Mouse (Mus musculus) c-Kit-positive CD71-negative TER-119-negative erythroid progenitor cells, embryonic 14.5 days (primary cell): ENCODE data around the gene Ythdf1.

ENCODE experiments used
- DNase-seq: peaks from one replicate; pipeline ENCODE4 v3.0.0-alpha.2; 2013; ENCODE audit warnings: low read depth

The Ythdf1 gene

DNA sequence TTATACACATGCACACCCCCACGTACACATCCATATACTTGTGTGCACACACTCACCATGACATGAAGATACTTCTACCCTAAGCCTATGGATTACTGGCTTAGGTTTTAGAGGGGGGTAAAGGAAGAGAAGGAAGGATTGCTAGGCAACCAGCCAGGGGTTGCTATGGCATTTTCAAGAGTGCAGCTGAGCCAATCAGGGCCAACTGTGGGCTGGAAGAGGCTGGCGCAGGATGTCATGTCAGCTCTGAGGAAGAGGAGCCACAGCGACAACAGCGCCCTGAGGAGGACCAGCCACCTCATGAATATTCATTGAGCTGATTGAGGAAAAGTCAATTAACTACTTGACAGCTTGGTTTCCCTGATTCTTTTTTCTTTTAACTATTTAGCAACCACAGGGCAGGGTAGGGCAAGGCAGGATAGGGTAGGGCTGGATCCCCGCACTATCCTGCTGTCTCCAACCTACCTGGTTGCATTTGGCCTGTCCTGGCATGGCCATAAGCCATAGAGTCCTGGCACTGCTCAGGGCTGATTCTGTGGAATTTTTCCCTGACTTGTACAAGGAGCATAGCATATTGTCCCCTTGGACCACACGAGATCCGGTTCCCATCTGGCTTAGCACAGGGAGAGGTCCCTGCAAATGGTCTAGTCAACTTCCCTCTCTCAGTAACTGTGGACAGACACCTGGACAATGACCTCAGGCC, 41.2 kb downstream of the Ythdf1 start:
- DNase-seq = no peak

DNA sequence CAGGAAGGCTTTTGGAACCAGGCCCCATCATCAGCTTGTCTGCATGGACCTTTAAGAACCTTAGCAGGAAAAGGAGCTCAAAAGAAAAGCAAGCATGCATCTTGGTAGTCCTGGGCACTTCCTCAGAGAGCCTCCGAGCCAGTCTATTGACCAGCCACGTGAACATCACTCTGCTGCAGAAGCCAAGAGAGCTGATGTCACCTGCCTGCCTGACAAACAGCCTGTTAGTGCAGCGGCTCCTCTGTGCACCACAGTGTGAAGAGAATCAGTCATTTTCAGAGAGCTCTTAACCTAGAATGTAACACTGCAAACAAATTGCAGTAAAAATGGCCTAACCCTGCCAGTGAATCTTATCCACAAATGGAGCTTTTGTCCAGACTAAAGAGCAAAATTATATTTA, 50.7 kb downstream of the Ythdf1 start:
- no peak for DNase-seq

DNA sequence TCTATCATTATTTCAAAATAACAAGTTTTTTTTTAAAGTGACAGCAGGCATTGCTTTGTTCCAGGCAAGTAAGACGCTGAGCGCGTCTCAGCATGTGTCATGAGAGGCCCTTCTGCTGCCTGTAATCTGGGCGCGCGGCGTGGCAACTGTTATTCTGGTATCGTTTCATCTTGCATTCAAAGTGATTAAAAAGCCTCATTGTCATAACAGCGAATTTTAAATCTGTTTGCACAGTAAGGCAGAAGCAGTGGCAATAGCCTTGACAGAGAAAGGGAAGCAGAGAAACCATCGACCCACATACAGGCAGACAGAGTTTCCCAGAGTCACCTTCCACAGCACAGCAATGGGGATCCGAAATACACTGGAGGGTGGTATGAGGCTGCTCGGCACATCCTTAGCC, 59.2 kb downstream of the Ythdf1 start:
- DNase-seq = no peak

DNA sequence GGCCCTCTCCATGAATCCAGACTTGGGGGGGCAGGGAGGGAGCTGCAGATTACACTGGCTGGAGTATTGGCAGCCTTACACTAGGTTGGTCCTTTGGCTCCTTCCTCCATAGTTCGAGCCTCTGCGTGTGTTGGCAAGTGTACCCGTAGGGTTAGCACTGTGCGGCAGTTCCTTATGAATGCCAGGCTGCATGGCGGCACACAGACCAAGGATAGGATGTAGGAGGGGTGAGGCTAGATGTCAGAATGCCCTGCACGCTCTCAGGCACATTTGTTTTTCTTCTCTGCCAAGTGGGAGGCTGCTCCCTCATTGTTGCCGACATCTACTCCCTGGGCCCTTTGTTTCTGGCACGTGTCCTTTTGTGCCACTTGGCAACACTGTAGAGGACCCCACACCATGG, 63.6 kb downstream of the Ythdf1 start:
- no peak for DNase-seq

DNA sequence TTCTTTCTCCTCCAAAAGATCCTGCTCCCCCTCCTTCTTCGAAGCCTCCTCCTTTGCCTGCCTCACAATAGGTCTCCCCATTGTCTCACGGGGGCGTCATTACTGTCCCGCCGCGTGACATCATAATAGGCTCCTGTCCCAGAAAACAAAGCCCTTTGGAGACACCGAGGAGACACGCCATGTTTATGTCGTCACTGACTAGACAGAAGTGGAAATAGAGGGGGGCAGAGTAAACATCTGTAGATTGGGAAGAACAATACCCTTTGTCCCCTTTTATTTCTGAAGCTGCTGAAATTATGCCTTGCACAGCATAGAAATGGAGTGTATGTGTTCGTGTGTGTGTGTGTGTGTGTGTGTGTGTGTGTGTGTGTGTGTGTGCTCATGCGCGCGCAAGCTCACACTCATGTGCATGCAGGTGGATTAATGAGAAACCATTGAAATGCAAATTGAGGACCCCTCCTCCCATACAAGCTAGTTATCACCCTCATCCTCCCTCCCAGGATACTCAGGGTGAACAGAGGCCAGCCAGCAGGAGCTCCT, 65.7 kb downstream of the Ythdf1 start:
- no peak for DNase-seq
